Mouse (Mus musculus) gastrocnemius, adult 18-20 months (tissue): ENCODE measurements around the gene Grk3. TPM values are rescaled to one million over a fixed set of nuclear protein-coding genes. Genes with fewer than 3 reads are reported as not detected.

ENCODE experiments used
- DNase-seq: peaks from one replicate; pipeline ENCODE4 v3.0.0; 2021; ENCODE audit warnings: low spot score
- long read RNA-seq, 2 experiments: library from polyadenylated mRNA; stranded (forward); transcript quantifications; one replicate each; pipeline ENCODE4 v2.0.0; 2021
- total RNA-seq, 2 experiments: library from RNA; stranded (reverse); gene quantifications; 2 replicates each; pipeline ENCODE4 v1.2.3; 2021

Gene Grk3
- 1 to 10 TPM; 4.6 to 5.7 TPM for total RNA-seq
- long read RNA-seq, experiment 1, full-length matches to known transcripts, result 13 of 18 reads
- long read RNA-seq, experiment 1, partial matches to known transcripts, result 1 of 18 reads
- long read RNA-seq, experiment 1, other reads (novel, unspliced or antisense), result 4 of 18 reads
- long read RNA-seq, experiment 2, full-length matches to known transcripts, result 4 of 7 reads
- long read RNA-seq, experiment 2, partial matches to known transcripts, result 0 of 7 reads
- long read RNA-seq, experiment 2, other reads (novel, unspliced or antisense), result 3 of 7 reads

DNA sequence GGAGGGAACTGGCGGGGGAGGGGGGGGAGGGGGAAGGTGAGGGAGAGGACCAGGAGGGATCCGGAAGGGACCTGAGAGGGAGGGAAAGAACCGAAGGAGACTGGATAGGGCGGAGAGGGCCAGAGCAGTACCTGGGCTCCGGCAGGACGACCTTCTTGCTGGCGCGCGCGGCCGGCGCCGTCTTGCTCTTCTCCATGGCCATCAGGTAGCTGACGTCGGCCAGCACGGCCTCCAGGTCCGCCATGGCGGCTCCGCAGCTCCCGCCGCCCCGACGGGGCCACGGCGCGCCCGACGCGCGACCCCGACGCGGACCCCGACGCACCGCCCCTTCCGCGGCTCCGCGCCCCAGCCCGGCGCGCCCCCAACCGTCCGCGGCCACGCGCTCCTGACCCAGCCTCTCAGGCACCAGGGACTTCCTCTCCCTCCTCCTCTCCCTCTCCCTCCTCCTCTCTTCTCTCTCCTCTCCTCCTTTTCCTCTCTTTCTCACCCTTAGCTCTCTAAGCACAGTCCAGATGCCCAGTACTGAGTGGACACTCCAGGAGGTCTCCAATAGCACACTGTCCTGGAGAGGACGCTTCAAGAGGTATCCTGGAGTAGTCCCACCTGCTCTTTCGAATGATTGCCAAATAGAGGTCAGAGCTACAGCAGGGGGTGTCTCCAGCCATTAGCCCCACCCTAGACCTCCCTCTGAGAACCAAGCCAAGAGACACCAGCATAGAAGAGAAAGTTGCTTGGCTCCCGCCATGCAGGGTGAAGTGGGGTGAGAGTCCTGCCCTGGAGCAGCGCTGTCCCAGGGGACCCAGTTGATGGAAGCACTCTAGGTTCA is at the start of gene Grk3:
Gene Grk3, minus strand, starts transcription at position 556 of the 826 bp plus-strand sequence.
- DNase-seq, result no peak

DNA sequence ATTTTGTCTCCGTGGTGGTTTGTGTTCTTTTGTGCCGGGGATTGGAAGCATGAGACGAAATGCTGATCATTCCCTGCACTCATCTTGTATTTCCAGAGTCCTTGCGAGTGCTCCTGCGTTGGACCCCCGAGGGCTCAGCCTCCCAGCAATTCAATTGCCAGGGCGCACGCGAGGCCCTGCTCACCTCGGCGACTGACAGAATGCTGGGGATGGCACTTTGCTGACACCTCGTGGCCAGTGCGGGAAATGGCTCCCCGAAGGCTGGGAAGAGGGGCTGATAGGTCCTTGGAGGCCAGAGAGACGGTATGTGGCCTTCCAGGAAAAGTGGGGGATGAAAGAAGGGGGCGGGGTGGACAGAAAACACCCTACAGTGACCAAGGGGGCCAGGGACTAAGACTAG is 38.7 kb upstream of the Grk3 start:
- DNase-seq, result peak; percentile 84

DNA sequence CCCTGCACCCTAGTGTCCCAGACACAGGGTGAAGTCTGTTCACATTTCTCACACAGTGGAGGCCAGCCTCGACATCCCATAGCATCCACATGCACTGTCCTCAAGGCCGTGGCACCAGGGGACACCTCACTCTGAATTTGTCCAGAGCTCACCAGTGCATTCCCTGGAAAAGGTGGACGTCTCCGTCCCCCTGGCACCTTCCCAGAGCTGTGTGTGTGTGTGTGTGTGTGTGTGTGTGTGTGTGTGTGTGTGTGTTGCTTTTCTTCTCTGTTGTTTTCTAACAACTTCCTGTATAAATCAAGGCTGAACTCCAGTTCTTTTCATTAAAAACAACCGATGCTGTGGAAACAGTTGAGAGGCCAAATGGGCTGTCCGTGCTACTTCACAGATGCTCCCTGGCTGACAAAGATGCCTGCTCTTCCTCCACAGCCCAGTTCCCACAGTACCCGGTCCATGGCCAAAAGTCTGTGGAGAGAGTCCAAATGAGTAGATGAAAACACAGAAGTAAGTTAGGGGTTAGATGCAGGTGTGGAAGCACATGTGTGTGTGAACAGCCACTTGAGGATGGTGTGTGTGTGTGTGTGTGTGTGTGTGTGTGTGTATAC is 35.1 kb upstream of the Grk3 start:
- no peak for DNase-seq

DNA sequence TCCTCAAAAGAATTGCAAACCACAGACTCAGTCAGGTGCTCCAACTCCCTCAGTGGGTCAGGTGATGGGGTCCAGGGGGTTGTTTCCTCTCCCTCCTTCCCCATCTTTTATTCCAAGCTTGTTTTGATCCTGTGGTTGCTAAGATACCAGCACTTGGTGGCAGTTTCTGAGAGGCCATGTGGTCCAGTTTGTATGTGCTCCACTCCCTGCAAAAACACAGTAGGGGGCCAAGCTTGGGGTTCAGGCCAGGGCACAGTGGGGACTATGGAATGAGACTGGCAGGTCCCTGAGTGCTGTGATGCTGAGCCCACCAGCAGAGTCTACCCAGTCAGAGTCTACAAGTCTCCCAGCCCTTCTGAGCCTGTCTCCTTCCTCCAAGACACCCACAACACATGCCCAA is 34.3 kb upstream of the Grk3 start:
- DNase-seq, result no peak

DNA sequence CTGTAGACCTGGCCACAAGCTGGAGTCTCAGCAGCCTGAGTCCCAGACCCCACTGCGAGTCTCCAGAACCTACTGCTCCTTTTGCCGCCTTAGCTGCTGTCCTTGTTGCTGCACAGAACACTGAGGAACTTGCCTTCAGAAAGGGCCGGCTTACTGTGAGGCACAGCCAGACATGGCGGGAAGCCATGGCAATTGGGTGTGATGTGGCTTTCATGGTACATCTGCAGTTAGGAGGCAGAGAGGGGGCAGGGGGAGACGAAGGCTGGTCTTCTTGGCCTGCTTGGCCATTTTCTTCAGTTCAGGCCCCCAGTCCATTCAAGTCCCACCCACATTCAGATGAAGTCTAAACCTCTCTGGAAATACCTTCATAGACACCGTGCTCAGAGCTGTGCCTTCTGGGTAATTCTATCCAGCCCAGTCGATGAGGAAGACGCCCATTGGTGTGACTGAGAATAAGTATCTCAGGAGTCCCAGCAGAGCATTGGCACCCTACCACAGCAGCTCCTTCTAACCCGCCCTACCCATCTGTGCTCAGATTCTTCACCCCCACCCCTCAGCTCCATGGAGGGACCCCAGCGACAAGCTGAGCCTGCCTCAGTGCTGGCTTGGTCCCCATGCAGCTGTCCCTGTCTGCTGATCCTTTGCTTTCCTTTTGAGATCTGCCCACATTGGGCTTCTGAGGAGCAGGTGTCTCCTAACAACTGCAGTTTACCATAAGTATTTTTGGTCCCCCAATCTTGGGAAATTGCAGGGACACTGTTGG is 30.1 kb upstream of the Grk3 start:
- DNase-seq, result no peak

- DNase-seq, result peak; percentile 64
These were observed 27.9 kb upstream of the Grk3 start for GRCm38 (mm10) chr5:113043531-113043930.

GRCm38 (mm10) chr5:113041567-113042071 is 26.0 kb upstream of the Grk3 start:
- peak; percentile 65 for DNase-seq

DNA sequence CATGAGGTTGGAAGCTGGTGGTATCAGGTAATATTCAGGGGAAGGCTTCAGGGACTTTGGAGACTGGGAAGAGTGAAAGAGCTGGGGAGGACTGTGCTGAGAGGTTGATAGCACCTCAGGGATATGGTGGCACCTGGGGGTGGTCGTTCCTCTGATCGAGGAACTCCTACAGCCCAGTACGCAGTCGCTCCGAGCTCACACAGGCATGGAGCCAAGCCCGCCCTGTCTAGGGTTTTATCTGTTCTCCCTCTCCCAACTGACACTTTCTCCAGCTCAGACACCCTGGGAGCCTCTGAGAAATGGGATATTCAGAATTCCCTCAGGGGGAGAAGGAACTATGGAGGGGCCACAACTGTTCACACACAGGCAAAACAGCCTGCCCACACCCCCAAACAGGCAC is 25.2 kb upstream of the Grk3 start:
- DNase-seq, result no peak

DNA sequence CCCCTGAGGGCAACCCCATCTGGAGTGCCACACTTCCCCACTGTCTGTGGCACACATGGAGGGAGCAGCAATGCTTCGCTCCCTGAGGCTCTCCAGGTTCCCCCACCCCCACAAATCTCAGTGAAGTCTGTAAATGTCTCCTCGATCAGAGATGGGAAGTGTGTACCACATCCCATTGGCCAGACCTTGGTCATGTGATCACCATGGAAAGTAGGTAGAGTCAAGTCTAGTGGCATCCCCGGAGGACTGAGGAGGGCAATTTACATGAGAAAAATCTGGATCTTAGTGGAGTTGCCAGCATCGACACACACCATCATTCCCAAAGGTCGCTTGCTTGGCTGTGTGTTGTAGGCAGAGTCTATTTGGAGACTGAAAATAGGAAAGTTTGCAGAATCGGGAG is 23.0 kb upstream of the Grk3 start:
- no peak for DNase-seq

GRCm38 (mm10) chr5:113035094-113036047 is 19.8 kb upstream of the Grk3 start:
- no peak for DNase-seq

DNA sequence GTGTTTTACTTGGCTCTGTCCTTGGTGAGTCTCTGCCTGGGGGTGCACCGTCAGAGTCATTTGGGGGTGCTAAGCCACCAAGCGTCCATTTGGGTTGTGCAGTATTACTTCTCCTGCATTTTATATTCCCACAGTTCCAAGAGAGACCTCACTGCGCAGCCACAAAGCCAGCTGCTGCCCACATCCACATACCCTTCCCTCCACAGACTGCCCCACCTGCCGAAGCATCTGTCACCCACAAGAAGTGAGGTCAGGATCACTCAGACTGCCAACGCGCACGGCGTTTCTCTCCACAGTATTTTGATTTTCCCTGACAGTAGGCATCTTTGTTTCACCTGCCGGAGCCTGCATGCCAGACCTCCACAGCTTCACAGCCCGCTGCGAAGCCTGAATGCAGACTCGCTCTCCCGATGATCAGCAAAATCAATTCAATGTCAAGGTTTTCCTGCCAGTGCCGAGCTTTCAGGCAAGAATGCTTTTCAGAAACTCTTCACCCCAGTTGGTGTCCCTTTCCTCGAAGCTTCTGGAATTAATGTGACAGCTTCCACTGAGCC is 15.7 kb upstream of the Grk3 start:
- DNase-seq, result no peak

- DNase-seq, result no peak
These were observed 14.5 kb upstream of the Grk3 start for GRCm38 (mm10) chr5:113030082-113030481.

DNA sequence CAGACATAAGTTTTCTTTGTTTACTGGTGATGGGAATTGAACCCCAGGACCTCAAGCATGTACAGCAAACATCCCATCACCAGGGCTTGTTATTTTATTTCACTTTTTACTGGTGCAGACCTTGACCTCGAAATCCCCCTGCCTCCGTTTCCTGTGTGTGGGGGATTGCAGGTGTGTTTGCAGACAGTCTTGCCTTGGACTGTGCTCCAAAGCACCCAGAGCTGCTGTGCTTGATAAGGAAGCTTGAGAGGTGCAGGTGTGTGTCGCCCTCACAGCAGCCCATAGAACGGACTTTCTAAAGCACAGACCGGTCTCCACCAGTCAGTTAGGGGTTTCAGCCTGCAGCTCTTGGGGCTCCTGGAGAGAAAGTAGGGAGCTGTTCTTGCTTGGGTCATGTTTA is 11.1 kb upstream of the Grk3 start:
- DNase-seq, result no peak

DNA sequence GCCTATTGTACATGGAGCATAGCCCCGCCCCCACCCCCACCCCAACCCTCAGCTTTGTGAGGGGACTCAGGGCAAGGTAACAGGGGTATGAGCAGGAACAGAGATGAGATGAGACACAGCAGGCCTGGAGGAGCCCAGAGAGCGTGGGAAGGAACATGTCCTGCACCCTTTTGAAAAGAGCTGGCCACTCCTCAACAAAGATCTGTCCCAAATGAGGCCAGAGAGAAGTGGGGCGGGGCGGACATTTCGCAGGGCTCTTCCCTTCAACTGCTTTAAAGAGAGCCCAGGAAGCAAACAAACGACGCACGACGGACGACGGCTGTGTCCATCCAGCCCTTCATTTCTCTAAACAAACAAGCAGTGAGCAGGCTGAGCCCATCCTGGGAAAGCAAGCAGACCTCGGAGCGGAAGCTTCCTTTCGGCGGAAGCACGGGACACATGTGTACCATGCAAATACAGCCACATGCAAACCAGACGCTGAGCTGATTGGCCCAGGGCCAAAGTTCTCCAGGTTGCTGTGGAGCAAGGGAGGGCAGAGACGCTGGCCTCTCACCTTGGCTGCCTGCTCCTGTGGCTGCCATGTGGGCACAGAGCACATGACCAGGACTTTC is 8.7 kb upstream of the Grk3 start:
- DNase-seq, result no peak

GRCm38 (mm10) chr5:113018190-113018589 is 2.6 kb upstream of the Grk3 start:
- no peak for DNase-seq

GRCm38 (mm10) chr5:113017004-113017403 is 1.4 kb upstream of the Grk3 start:
- no peak for DNase-seq

GRCm38 (mm10) chr5:113014808-113015235 is 769 bp downstream of the Grk3 start:
- DNase-seq, result peak; percentile 83

- DNase-seq, result no peak
These were observed 1.3 kb downstream of the Grk3 start for GRCm38 (mm10) chr5:113014111-113014807.

DNA sequence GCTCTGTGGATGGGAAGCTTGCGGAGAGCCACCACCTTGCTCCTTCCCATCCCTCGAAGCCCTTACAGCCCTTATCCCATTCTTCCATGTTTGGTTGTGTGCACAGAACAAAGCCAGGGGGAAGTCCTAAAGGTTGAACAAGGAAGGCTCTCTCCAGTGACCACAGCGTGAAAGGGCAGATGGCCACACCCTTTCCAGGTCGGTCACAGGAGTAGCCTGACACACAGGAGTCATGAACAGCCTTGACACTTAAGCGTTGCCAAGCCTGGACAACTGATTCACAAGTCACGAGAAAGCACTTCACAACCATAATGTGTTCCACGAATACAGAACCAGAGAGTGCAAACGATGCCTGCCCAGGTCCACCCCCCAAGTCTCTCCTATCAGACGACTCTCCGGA is 3.7 kb downstream of the Grk3 start:
- no peak for DNase-seq
